Mouse (Mus musculus) fibroblast of lung, adult 2 months (primary cell): ENCODE measurements around the gene Uxt.

Source experiments
- DNase-seq: peaks from one replicate; pipeline ENCODE4 v3.0.0-alpha.2; 2011; ENCODE audit warnings: low read depth

Gene Uxt

DNA sequence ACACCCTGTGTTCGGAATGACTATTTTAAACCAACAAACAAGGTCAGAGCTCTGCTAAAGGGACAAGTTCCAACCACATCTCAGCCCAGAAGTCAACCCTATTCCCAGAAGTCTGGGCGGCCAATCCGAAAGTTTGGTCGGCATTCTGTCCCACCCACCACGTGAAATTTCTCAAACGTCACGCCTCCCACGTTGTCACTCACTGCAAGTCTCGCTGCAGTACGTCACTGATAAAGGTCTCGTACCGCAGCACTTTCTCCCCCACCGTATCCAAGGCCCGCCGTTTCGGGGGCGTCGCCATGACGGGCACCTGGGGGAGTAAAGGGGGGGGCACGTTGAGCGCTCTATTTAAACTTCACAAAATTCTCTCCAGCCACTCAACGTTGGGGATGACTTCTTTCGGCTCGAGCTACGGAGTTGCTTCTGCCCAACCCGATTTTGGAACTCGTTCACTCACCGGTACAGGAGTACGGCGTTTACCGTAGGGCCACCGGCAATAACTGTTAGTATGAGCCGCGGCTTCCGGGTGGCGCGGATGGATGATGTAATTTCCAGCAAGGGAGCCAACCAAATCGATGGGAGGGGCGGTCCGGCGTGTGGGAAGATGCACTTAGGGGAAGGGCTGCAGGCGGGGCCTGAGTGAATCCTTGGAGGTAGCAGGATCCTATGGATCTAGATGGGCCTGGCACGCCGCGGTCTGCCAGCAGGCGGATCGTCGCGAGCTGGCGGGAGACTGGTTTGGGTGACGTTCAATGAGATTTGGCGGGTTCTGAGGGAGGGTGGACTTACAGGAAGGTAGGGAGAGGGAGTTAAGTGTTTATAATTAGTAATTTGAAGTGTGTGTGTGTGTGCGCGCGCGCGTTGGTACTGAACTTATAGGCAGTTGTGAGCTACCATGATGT is at the start of gene Uxt:
Gene Uxt (minus strand): TSS at position 541 of the 902 bp plus-strand sequence.
- peak; percentile 75 for DNase-seq

DNA sequence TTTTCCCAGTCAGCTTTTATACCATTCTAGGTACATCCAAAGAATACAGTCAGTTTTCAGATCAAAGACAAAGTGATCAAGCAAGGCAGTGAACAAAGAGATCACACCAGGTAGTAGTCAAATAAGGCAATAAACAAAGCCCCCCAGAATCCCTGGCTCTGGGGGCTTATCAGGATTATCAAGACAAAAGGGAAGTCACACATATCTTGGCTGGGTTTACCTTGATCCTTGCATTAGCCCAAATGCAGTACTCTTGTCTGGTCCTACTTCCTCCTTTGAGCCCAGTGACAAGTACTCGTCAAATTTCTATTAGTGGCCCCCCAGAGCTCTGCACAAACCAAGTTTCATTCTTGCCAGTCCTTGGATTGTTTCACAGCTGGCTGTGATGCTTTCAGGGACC is 19.1 kb upstream of the Uxt start:
- no peak for DNase-seq

DNA sequence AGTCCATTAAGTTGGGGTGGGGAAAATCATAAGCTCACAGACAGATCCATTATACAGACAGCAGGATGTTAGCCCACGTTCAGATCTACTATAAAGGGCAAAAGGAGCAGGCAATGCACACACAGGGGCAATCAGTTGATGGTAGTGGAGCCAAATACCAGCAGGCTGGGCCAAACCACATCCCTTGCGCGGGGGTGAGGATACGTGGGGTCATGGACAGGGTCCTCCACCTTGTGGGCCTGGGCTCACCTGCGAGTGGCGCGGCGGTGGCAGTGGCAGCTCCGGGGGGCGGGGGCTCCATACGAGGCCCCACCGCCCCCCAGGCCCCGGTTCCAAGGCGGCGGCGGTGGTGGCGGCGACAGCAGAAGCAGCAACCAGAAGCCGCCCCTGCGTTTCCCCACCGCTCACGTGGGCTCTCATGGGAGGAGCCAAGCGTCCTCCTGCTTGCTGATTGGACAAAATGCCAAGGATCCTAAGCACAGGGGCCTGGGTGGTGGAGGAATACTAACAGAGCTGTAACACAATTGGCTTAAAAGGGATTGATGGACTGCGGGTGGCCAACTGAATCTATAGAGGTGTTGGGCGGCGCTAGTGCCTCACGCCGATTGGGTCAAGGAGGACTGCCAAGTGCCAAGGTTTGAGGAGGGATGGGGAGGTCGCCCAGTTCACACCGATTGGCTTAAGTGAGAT is 11.5 kb downstream of the Uxt start, which contains the start of gene Elk1:
Gene Elk1 (minus strand): TSS at position 418 of the 690 bp plus-strand sequence.
- peak; percentile 85 for DNase-seq

DNA sequence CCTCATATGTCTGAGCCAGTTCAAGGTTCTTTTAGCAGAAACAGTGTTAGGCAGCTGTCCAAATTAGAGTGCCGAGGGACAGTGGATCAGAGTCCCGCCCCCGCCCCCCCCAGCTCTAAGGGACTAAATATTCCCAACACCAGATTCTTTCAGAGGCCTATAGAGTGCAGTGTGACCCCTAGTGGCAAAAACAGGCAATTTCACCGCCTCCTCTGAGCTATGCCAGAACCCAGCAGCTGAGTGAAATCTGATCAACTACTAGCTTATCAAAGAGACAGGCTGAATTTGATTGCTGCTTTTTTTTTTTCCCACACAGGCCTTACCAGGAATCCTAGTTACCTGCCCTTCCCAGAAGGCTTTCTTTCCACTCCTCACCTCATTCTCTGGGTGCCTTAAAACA is 15.8 kb downstream of the Uxt start:
- DNase-seq, result peak; percentile 8

DNA sequence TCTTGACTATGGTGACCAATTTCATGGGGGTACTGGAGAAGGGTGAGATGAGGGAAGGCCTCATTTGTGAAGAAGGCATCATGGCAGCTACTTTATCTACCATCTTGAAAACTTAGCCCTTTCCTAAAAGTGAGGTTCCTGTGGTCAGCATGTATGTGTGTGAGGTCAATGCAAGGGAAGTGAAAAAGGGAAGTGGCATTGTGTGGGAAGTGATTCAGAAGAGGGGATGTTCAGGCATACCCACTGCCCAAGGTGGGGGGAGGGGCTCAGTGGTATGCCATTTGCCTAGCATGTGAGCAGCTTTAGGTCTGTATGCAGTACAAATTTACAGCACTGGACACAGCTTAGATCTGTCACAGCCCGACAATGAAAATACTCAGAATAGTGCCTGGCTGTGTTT is 29.9 kb downstream of the Uxt start:
- no peak for DNase-seq

DNA sequence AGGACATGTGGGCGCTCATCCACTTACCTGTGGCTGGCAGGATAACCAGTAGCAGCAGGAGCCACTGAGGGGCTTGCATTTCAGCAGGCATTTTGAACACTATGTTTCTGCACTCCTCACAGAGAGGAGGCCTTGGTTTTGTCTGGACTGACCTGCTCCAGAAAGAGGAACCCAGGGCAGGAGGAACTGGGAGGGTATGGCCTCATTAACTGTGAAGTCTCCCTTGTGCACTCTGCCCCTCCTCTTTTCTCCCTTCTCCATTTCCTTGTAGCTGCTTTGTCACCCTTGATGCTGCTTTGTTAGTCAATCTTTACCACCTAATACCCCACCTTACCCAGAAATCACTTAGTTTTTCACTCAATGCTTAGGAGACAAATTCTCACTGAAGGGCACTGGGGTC is 30.5 kb downstream of the Uxt start, which contains the start of gene Cfp:
Gene Cfp (minus strand): TSS at position 192 of the 400 bp plus-strand sequence.
- DNase-seq, result no peak

DNA sequence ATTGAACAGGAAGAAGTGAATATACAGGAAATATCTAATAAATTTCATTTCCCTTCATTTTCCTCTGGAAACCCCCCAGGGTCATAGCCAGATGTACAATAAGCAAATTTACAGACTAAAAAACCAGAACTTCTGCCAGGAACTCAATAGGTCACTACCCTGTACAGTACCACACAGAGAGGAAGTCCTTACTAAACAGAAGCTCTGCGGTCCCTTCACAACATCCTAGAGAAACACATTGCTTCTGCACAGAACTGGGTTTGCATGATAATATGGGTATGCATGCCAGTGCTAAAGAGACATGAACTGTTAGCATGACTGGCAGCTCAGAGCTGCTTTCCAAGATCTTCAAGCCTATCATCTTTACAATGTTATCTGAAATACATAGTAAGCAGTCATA is 32.0 kb downstream of the Uxt start:
- DNase-seq, result no peak

DNA sequence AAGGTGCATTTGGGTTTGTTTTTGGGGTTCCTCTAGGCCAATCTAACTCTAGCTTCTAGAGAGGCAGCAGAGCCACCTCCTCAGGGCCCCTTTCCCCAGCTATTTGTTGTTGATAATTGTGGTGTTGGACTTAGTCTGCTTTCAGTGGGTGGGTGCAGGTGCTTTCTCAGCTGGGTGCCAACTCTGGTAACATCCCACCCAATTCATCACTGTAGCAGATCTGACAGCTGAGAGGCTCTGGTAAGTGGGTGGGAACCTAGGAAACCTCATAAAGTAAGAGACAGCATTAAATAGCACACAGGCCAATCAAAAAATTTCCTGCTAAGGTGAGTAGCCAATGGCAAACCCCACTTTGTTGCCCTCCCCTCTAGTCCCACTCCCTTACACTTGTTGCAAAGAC is 36.8 kb downstream of the Uxt start:
- no peak for DNase-seq

DNA sequence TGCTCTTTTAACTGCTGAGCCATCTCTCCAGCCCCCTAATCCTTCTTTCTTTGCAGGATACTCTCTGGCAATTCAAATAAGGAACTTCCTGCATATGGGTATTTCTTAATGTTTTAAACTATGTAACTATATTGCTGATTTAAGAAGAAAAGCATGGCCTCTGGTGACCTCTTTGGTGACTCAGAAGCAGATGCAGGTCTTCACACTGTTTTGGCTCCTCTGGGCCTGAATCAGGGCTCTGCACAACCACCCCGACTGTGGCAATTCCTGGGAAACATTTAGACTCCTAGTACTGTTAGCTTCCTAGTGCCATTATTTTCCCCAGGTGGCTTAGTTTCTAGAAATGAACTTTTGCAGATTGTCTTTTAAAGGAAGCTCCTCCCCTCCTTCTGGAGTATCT is 38.3 kb downstream of the Uxt start:
- DNase-seq, result no peak

DNA sequence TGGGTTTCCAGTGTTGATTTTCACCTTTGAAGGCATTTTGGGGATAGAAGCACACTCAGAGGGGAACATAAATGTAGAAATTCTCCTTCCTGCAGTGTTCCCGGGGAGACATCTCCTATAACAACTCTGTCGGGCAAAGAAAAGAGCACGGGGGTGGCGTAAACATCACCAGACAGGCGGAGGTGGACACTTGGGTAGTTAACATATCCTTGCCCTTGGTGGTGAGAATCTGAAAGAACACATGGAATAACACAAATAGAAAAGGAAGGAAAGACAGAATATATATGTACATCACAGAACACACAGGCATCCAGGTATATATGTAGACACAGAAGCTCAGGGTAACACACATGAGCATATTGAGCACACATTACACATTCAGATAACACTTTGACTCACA is 40.5 kb downstream of the Uxt start:
- no peak for DNase-seq

DNA sequence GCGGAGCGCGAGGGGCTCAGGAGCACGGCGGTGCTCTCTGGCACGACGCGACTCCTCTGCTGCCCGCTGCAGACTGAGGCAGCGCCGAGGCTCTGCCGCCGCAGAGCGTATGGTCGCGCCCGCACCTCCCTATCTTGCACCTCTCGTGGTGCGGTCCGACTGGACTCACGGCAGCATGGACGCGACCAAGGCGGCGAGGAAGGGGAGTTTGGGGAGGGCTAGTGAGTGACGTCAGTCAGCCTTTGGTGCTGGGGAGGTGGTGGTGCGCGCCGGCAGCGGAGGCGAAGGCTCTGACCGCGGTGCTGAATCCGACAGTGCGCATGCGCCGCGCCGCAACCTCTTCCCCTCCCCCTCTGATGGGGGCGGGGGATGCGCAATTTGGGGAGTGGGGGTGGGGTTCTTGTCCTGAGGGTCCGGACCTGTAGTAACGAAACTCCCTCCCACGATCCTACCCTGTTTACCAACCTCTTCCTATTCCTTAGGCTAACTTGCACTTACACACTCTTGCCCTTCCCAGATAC is 40.9 kb downstream of the Uxt start, which contains the start of gene Syn1:
Gene Syn1 (minus strand): TSS at position 161 of the 521 bp plus-strand sequence.
- DNase-seq, result peak; percentile 41

DNA sequence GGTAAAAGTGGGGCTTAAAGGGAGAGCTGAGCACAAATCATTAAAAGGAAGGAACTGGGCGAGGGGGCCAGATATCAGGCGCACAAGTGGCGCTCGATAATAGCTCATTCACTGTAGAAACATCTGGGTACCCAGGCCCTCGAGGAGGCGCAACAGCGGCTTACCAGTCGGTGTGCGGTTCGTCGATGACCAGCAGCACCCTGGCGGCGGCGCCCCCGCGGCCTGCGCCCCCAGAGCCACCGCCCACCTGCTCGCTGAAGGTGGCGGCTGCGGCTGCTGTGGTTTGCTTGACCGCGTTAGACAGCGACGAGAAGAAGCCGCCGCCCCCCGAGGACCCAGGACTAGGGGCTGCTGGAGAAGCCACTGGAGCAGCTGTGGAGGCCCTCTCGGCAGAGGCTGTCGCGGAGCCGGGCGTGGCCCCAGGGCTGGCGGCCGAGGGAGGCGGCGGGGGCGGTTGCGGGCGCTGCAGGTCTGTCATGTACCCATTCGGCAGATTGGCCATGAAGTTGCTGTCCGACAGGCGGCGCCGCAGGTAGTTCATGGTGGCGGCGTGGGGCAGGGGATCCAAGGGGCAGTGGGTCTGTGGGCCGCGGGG is 41.5 kb downstream of the Uxt start:
- no peak for DNase-seq

DNA sequence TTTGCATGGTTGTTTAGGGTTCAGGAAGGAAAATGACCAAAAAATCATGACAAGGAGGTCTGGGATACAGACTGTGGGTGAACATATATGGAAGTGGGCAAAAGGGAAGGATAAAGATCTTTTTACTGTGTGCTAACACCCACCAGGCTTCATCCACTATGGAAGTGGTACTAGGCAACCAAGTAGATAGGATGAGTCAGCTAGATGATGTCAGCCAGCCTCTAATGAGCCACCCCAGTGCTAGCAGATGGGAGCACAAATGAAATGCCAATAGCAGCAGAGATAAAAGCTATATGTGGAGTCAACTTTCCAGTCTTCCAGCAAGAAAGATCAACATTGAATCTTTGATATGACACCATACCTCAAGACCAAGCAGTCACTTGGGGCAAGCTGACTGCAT is 46.7 kb downstream of the Uxt start:
- no peak for DNase-seq

DNA sequence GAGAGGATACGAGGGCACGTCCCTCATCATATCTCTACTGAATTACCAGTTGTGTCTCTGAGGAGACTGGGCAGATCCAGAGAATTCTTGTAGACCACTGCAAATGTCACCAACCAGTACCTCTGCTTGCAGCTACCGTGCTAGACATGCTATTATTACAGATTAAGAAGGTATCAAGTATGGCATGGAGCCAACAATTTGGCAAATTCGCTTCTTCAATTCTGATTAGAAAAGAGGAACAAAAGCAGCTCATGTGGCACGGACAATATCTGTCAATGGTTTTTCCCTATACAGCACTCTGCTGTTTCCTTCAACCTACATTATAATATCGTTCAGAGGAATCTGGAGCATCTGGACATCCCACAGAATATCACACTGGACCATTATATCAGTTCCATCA is 48.1 kb downstream of the Uxt start:
- no peak for DNase-seq

DNA sequence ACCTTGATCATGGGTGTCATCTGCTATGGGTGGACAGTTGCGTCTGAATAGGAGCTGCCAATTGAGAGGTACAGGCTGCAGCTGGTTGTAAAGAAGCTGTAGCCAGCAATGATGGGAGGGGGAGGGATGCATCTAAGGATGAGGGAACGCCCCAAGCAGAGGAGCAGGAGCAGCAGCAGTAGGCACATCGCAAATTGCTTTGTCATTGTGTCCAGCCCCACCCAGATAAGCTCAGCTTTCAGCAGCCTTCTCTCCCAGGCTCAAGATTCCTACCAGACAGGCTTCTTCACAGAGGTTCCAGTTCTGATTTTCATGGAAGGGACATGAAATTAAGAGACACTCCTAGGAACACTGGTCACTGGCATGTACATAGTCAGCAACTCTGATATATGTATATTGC is 51.7 kb downstream of the Uxt start:
- no peak for DNase-seq
